Mouse (Mus musculus) small intestine, adult 2 months (tissue): ENCODE results near the gene Fat3. TPM values are rescaled to one million over a fixed set of nuclear protein-coding genes. Genes with fewer than 3 reads are reported as not detected.

Source experiments
- H3K27ac ChIP-seq: fragments of 200-500 bp; 2 replicates; pipeline ENCODE4 v1.5.1; 2012; ENCODE audit warnings: low read depth, low read length, control low read depth, inconsistent platforms; ENCODE audit not compliant: insufficient read depth
- H3K27me3 ChIP-seq: fragments of 200-500 bp; 2 replicates; pipeline ENCODE4 v1.6.1; 2012; ENCODE audit warnings: mild to moderate bottlenecking, moderate library complexity, low read length, inconsistent platforms; ENCODE audit not compliant: control insufficient read depth, insufficient read depth
- H3K36me3 ChIP-seq: fragments of 200-500 bp; 2 replicates; pipeline ENCODE4 v1.6.1; 2012; ENCODE audit warnings: mild to moderate bottlenecking, low read length, control low read depth, inconsistent platforms; ENCODE audit not compliant: control insufficient read depth, insufficient read depth
- H3K4me1 ChIP-seq: fragments of 200-500 bp; 2 replicates; pipeline ENCODE4 v1.6.1; 2012; ENCODE audit warnings: low read length, inconsistent platforms, mixed read lengths; ENCODE audit not compliant: control insufficient read depth, insufficient read depth, insufficient read length
- H3K4me3 ChIP-seq: fragments of 200-500 bp; 2 replicates; pipeline ENCODE4 v1.5.1; 2012; ENCODE audit warnings: low read depth, mild to moderate bottlenecking, control low read depth, inconsistent platforms, low read length, moderate library complexity
- CTCF ChIP-seq: fragments of 200-500 bp; IDR thresholded peaks from 2 replicates; pipeline ENCODE4 v1.5.1; 2012; ENCODE audit warnings: low read depth, mild to moderate bottlenecking, control low read depth, inconsistent platforms, low read length, moderate library complexity, mixed read lengths; ENCODE audit not compliant: insufficient replicate concordance, insufficient read length; ENCODE audit errors: extremely low read depth
- POLR2A ChIP-seq: fragments of 200-500 bp; IDR thresholded peaks from 2 replicates; pipeline ENCODE4 v1.6.1; 2012; ENCODE audit warnings: low read depth, mild to moderate bottlenecking, control low read depth, inconsistent platforms, low read length, moderate library complexity
- WGBS: fragments of 180-500 bp; shearing (Covaris S2); methylation state at CpG from one replicate; pipeline ENCODE4 v1.1.7; 2018; 5-methylcytosine and 5-hydroxymethylcytosine counted together
- polyA plus RNA-seq: library from polyadenylated mRNA; depleted of rRNA; stranded (reverse); fragments of >200 nt; gene quantifications from 2 replicates; pipeline ENCODE4 v1.2.3, GENCODE M21; 2012

The Fat3 gene
- polyA plus RNA-seq, 1 experiment, result 0.20 TPM

DNA sequence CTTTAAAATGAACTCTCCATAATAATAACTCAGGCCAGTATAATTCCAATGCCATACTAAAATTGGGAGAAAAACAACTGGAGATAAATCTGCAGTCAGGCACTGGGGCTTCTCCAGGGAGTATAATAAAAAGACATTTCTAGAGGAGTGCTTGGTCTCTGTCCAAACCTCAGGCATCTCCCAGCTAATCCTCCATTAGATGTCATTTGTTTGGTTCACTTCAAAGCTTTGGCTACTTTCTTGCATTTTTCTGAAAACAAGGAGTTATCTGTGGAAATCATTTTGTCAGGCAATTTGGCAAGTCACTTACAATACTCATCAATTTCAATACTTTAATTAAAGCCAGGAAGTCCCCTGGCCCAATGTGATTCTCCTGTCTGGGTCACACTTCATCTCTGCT lies 351.0 kb downstream of the Fat3 start:
- H3K36me3 ChIP-seq, result no peaks in the 10 kb centered on the region

GRCm38 (mm10) chr9:16147735-16148134 lies 353.4 kb downstream of the Fat3 start:
- no peak for TF ChIP-seq POLR2A
- TF ChIP-seq CTCF, result no peak
- WGBS, result 53% methylated on average over 1 of the region's 1 CpGs

More for the DNA sequence above, 351.0 kb downstream of the Fat3 start:
- Histone ChIP-seq H3K4me3 (no peak overlapping the region), H3K27ac (no peak overlapping the region), H3K27me3 (no peaks in the 10 kb centered on the region), H3K4me1 (no peaks in the 10 kb centered on the region)
- TF ChIP-seq POLR2A, result no peak
- TF ChIP-seq CTCF, result no peak

DNA sequence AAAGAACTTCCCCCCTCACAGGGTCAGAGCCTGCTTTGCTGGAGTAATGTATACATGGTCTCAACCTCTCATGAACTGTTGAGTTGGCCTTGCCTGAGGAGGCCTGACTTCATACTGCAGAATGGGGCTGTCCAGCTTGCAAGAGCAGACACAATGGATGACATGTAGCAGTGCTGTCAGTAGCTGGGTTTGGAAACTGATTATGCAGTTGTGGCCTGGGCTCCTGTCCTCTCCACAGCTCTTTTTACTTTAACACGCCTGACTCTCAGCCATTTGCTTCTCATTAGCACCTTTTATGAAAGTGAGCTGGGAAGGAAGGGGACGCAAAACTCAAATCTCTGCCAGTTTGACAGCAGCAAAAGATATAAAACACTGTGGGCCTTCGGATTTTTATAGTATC lies 356.4 kb downstream of the Fat3 start:
- Histone ChIP-seq H3K36me3 (no peaks in the 10 kb centered on the region), H3K27ac (no peak overlapping the region), H3K27me3 (no peaks in the 10 kb centered on the region), H3K4me1 (no peaks in the 10 kb centered on the region), H3K4me3 (no peak overlapping the region)
- WGBS, result 71% methylated on average over 3 of the region's 3 CpGs
- TF ChIP-seq POLR2A, result no peak

More at GRCm38 (mm10) chr9:16147735-16148134, 353.4 kb downstream of the Fat3 start:
- Histone ChIP-seq H3K27ac (no peak overlapping the region), H3K4me3 (no peak overlapping the region), H3K36me3 (no peaks in the 10 kb centered on the region), H3K27me3 (no peaks in the 10 kb centered on the region), H3K4me1 (no peaks in the 10 kb centered on the region)

DNA sequence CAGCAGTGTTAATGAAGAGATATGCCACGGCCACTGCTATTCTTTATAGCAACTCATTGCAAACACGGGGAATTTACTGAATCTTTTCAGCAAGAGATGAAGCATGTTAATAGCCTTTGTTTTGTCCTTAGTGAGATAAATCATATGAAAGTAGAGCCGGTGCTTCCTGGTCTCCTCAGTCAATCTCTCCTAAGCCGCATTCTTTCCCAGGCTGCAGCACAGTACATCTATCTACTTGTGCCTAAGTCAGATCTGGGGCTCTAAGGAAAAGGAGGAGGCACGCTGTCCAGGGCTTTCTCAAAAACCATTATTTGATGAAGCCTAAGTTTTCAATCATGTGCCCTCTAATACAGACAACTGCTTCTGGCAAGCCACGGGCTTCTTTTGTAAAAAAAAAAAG lies 361.8 kb downstream of the Fat3 start:
- 67% methylated on average over 6 of the region's 6 CpGs for WGBS
- no peak overlapping the region for H3K4me3 ChIP-seq
- H3K36me3 ChIP-seq, result no peaks in the 10 kb centered on the region
- H3K4me1 ChIP-seq, result no peaks in the 10 kb centered on the region
- no peaks in the 10 kb centered on the region for H3K27me3 ChIP-seq
- H3K27ac ChIP-seq, result no peak overlapping the region
- TF ChIP-seq CTCF (no peak), POLR2A (no peak)

DNA sequence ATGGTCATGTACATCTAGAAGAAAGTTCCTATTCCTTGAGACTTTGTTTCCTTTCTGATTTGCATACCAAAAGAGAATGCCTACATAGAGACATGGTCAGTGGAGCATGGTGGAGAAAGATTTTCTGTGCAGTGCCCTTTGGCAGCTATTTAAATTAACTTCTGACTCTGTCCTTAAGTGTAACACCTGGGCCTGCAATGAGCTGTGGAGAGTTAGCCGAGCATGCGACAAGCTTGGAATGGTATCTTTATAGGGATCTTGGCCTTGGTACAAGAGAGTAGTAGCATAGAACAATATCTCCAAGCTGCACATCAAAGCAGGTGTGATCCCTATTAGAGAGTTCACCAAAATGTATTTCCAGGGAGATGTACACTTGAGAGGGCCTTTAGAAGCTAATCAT lies 368.0 kb downstream of the Fat3 start:
- H3K4me1 ChIP-seq, result no peaks in the 10 kb centered on the region
- no peaks in the 10 kb centered on the region for H3K36me3 ChIP-seq
- no peaks in the 10 kb centered on the region for H3K27me3 ChIP-seq
- no peak for TF ChIP-seq POLR2A
- no peak overlapping the region for H3K4me3 ChIP-seq
- H3K27ac ChIP-seq, result no peak overlapping the region
- WGBS, result 97% methylated on average over 2 of the region's 2 CpGs

GRCm38 (mm10) chr9:16132594-16132993 lies 368.5 kb downstream of the Fat3 start:
- no peaks in the 10 kb centered on the region for H3K36me3 ChIP-seq
- 88% methylated on average over 1 of the region's 1 CpGs for WGBS
- H3K4me1 ChIP-seq, result no peaks in the 10 kb centered on the region
- no peak overlapping the region for H3K27ac ChIP-seq
- H3K4me3 ChIP-seq, result no peak overlapping the region
- no peaks in the 10 kb centered on the region for H3K27me3 ChIP-seq
- TF ChIP-seq CTCF (no peak), POLR2A (no peak)

DNA sequence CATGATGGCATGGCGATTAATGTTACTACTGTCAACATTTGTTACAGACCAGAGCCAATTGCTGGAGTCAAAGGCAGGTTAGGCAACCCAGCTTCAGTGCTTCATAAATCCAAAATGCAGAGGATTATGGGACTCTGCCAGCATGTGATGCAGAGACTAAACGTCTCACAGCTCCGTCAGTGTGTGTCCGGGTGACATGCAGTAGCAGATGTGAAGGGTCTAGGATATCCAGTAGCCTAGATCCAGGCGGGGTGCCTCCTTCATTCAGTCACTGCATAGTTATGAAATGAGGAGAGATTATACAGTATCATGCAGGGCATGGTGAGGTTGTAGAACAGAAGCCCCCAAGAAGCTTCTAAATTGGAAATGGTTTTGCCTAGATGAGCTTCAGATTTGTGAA lies 379.3 kb downstream of the Fat3 start:
- Histone ChIP-seq H3K27ac (no peak overlapping the region), H3K4me1 (no peaks in the 10 kb centered on the region), H3K36me3 (no peaks in the 10 kb centered on the region), H3K27me3 (no peaks in the 10 kb centered on the region), H3K4me3 (no peak overlapping the region)
- TF ChIP-seq POLR2A, result no peak
- TF ChIP-seq CTCF, result no peak
- WGBS, result 84% methylated on average over 5 of the region's 5 CpGs
